Mouse (Mus musculus) forebrain, embryonic 13.5 days (tissue): ENCODE measurements at regions not wholly inside any gene's neighbourhood (a gene's known extent, or its start where the extent isn't known, plus 50 kb on each side); places are given as distances from the start of the nearest gene placed in this dataset.
A peak's percentile ranks its signal among the peaks of the same experiment; 100 is the strongest.

Experiments
- ATAC-seq: fragments of 200-750 bp; cut with Nextera tagmentation; 2 replicates; pipeline ENCODE4 v1.8.0; 2017
- H3K27ac ChIP-seq: fragments of 300-500 bp; sonication (generic); 2 replicates; pipeline ENCODE4 v1.5.1; 2015; ENCODE audit warnings: inconsistent platforms, mild to moderate bottlenecking, moderate library complexity
- H3K27me3 ChIP-seq: fragments of 300-500 bp; sonication (generic); 2 replicates; pipeline ENCODE4 v1.6.1; 2015; ENCODE audit warnings: mild to moderate bottlenecking, inconsistent platforms
- H3K36me3 ChIP-seq: fragments of 300-500 bp; sonication (generic); 2 replicates; pipeline ENCODE4 v1.6.1; 2015; ENCODE audit warnings: mild to moderate bottlenecking, inconsistent platforms; ENCODE audit not compliant: poor library complexity, severe bottlenecking
- H3K4me1 ChIP-seq: fragments of 300-500 bp; sonication (generic); 2 replicates; pipeline ENCODE4 v1.6.1; 2015; ENCODE audit warnings: inconsistent platforms
- H3K4me2 ChIP-seq: fragments of 300-500 bp; sonication (generic); 2 replicates; pipeline ENCODE4 v1.6.1; 2015; ENCODE audit warnings: inconsistent platforms, mild to moderate bottlenecking, moderate library complexity
- H3K4me3 ChIP-seq: fragments of 300-500 bp; sonication (generic); 2 replicates; pipeline ENCODE4 v1.5.1; 2015; ENCODE audit warnings: mild to moderate bottlenecking, inconsistent platforms
- H3K9ac ChIP-seq: fragments of 300-500 bp; sonication (generic); 2 replicates; pipeline ENCODE4 v1.6.1; 2015; ENCODE audit warnings: mild to moderate bottlenecking, inconsistent platforms
- H3K9me3 ChIP-seq: fragments of 300-500 bp; sonication (generic); replicated peaks from 2 replicates; pipeline ENCODE4 v1.6.1; 2016; ENCODE audit warnings: inconsistent platforms
- WGBS: fragments of 180-500 bp; shearing (Covaris S2); methylation state at CpG from one replicate; pipeline ENCODE4 v1.1.7; 2015; 5-methylcytosine and 5-hydroxymethylcytosine counted together

DNA sequence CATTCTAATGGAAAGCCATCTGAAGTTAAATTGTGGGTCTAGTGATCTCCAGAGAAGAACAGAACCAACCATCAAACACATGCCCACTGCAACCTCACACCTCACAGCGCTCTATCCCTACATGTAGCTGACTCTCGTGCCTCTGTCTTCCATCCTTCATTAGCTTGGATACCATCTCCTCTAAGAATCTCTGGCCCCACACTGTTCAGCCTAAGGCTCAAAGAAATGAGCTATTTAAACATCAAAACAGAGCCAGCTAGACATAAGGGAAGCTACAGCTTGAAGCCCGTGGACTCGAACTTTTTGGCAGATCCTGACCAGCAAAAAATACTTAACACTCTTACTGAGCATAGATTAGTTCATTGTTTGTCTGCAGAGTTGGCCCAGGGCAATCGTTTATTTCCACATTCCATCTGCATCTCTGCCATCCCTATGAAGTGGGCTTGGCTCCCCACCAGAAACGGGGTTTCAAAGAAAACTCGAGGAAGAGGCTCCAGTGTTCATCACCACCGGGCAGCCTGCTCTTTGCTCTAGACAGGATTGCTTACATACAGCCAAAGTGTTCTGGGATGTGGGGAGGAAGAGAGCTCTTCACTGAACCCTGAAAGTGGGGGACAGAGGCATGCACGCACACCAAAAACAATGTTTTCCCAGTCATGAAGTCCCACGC lies 92.4 kb upstream of the Rab3gap2 start:
- Histone ChIP-seq H3K27ac (no peak overlapping the region), H3K9ac (no peak overlapping the region), H3K4me2 (no peak overlapping the region), H3K27me3 (no peaks in the 10 kb centered on the region), H3K9me3 (no peaks in the 10 kb centered on the region), H3K4me1 (peaks cover 6% of the 10 kb centered on the region; the same call in 1 of the 2 replicates), H3K4me3 (no peak overlapping the region), H3K36me3 (no peaks in the 10 kb centered on the region)
- 66% methylated on average over 10 of the region's 10 CpGs for WGBS
- peak; percentile 16; the same call in 1 of the 2 replicates for ATAC-seq

DNA sequence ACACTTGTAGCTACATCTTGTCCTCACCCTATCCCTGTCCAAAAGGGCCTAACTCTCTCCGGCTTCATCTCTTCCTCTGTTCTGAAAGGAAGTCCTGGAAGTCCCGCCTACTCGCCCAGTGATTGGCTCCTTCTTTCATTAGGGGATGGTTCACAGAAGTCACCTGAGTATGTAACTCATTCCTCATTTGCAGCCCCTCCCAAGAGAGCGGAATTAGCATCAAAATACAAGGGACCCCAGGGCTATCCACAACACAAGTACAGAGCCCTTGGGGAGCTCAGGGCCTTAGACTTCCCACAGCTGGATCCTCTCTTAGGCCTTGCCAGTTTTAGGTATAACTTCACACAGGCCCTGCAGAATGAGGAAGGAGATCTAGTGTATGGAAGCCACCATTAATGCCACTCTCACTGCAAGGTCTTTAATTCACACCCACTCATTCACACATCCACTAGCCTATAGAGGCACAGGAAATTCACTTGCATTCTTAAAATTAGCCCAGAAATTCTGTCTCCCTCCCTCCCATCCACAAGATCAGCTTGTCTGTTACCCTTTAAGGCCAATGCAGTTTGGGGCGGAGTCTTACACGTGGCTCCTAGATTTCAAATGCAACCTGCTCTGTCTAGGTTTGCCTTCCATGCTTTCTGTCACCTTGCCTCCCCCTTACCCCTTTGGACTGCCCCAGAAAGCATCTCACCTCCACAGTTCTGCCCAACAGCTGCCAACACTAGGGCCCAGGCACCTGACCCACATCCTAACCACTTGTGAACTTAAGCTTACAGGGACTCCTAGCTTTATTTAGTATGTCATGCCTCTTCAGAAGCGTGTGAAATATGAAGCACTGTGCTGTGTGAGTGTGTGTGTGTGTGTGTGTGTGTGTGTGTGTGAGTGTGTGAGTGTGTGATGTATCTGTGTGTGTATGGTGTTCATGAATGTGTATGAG lies 98.7 kb upstream of the Rab3gap2 start:
- Histone ChIP-seq H3K4me3 (no peak overlapping the region), H3K9me3 (no peaks in the 10 kb centered on the region), H3K9ac (no peak overlapping the region), H3K27me3 (no peaks in the 10 kb centered on the region), H3K27ac (no peak overlapping the region), H3K36me3 (no peaks in the 10 kb centered on the region), H3K4me2 (no peak overlapping the region), H3K4me1 (peaks cover 7% of the 10 kb centered on the region; the same call in 1 of the 2 replicates)
- WGBS: 32% methylated on average over 7 of the region's 7 CpGs
- ATAC-seq: no peak; the same call in 1 of the 2 replicates

- H3K4me3 ChIP-seq: no peak overlapping the region
- no peak overlapping the region for H3K27ac ChIP-seq
- 83% methylated on average over 4 of the region's 4 CpGs for WGBS
- no peaks in the 10 kb centered on the region for H3K27me3 ChIP-seq
- H3K36me3 ChIP-seq: no peaks in the 10 kb centered on the region
- no peak overlapping the region for H3K9ac ChIP-seq
- no peak overlapping the region for H3K4me2 ChIP-seq
- H3K9me3 ChIP-seq: no peaks in the 10 kb centered on the region
- no peak for ATAC-seq
- peaks cover 21% of the 10 kb centered on the region for H3K4me1 ChIP-seq
These were observed 100.1 kb upstream of the Rab3gap2 start for GRCm38 (mm10) chr1:185103803-185104202.

GRCm38 (mm10) chr1:185098975-185099958 lies 99.9 kb upstream of the Mark1 start:
- Histone ChIP-seq H3K4me2 (peak overlapping the region; percentile 38), H3K4me1 (peaks cover 34% of the 10 kb centered on the region), H3K9ac (no peak overlapping the region), H3K27ac (peak overlapping the region; percentile 65), H3K36me3 (no peaks in the 10 kb centered on the region), H3K9me3 (no peaks in the 10 kb centered on the region), H3K4me3 (no peak overlapping the region; the same call in 1 of the 2 replicates), H3K27me3 (no peaks in the 10 kb centered on the region)
- ATAC-seq: peak; percentile 78
- 8% methylated on average over 18 of the region's 18 CpGs for WGBS

- H3K27me3 ChIP-seq: no peaks in the 10 kb centered on the region
- no peak overlapping the region; the same call in 1 of the 2 replicates for H3K4me3 ChIP-seq
- WGBS: 3% methylated on average over 17 of the region's 17 CpGs
- H3K36me3 ChIP-seq: no peaks in the 10 kb centered on the region
- H3K4me2 ChIP-seq: peak overlapping the region; percentile 38
- H3K9ac ChIP-seq: no peak overlapping the region
- H3K9me3 ChIP-seq: no peaks in the 10 kb centered on the region
- peaks cover 34% of the 10 kb centered on the region for H3K4me1 ChIP-seq
- peak overlapping the region; percentile 65 for H3K27ac ChIP-seq
- no peak; the same call in 1 of the 2 replicates for ATAC-seq
These were observed 99.0 kb upstream of the Mark1 start for GRCm38 (mm10) chr1:185098195-185098974.

DNA sequence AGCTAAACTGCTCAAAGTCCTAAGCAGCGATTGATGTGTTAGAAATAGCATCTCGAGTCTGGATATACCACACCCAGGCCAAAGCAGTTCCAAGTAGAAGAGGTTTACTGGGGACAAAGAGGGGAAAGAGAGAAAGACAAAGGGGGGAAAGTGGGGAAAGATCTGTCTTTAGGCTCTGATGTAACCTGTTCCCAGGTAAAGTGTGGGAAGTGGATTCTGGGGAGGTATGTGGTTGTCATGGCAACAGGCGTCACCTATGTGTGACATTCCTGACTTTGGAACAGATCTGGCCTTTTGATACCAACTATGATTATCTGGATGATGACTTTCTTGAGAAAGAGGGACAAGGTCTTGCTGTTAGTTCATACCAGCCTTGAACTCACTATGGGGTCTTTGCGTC lies 97.4 kb upstream of the Mark1 start:
- no peaks in the 10 kb centered on the region for H3K27me3 ChIP-seq
- H3K9ac ChIP-seq: no peak overlapping the region
- ATAC-seq: no peak
- H3K4me1 ChIP-seq: peaks cover 34% of the 10 kb centered on the region
- no peaks in the 10 kb centered on the region for H3K36me3 ChIP-seq
- H3K27ac ChIP-seq: no peak overlapping the region
- whole genome bisulfite sequencing: 87% methylated on average over 4 of the region's 4 CpGs
- H3K4me3 ChIP-seq: no peak overlapping the region
- H3K4me2 ChIP-seq: no peak overlapping the region
- no peaks in the 10 kb centered on the region for H3K9me3 ChIP-seq

DNA sequence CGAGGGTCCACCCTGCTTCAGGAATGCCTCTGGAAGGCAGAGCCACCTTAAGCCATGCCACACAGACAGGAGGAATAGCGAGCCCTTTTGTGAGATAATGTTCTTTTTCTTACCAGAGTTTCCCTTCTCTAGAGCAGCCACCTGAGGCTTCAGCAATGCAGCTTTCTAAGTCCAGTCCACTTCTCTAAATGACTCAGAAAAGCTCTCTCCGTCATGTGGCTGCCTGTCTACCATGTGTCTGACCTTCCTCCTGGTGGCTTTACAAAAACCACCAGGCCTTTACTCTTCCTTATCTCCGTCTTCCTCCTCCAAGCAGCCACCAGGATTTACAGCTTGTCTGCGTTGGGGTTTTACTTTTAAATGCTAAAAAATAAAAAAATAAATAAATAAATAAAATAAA lies 93.4 kb upstream of the Mark1 start:
- Histone ChIP-seq H3K4me3 (no peak overlapping the region), H3K27me3 (no peaks in the 10 kb centered on the region), H3K9me3 (no peaks in the 10 kb centered on the region), H3K36me3 (no peaks in the 10 kb centered on the region), H3K27ac (no peak overlapping the region), H3K4me2 (no peak overlapping the region), H3K9ac (no peak overlapping the region), H3K4me1 (0 out of 2 replicates have a peak, but pooled peaks cover 7% of the 10 kb centered on the region)
- no peak for ATAC-seq
- WGBS: 92% methylated on average over 5 of the region's 5 CpGs

DNA sequence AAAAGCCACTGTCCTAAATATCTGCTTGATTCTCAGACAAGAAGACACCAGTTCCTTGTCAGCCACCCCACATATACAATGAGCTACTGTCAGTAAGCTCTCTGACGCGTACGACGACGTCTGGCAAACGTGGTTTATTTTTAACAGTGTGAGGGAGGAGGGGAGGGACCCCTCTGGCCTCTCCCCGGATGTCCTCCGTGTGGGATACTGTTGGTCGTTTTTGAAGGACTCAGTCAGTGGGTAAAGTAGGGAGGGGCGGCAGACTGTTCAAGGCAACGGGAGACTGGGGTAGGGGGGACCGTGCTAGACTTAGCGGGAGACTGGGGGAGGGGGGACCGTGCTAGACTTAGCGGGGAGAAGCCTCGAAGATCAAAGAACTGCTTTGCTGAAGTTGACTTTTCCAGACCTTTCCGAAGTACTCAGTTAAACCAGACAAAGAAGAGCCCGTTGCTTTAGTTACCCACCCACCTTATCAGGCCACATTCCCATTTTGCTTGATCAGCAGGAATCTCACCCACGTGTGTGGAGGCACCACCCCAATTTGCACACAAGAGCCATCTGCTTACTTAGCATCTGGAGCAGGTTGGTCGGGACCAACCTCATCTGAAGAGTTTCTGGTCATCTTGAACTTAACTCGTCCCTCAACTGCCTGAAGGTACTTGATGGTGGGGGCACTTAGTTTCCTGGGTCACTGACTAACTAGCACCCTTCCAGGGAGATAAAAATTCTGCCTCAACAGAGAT lies 92.6 kb upstream of the Mark1 start:
- H3K4me1 ChIP-seq: no peaks in the 10 kb centered on the region
- no peaks in the 10 kb centered on the region for H3K27me3 ChIP-seq
- no peak overlapping the region for H3K27ac ChIP-seq
- H3K9me3 ChIP-seq: no peaks in the 10 kb centered on the region
- no peak overlapping the region for H3K9ac ChIP-seq
- 60% methylated on average over 21 of the region's 21 CpGs for WGBS
- no peak overlapping the region for H3K4me3 ChIP-seq
- no peak overlapping the region for H3K4me2 ChIP-seq
- no peaks in the 10 kb centered on the region for H3K36me3 ChIP-seq
- ATAC-seq: no peak; the same call in 1 of the 2 replicates

DNA sequence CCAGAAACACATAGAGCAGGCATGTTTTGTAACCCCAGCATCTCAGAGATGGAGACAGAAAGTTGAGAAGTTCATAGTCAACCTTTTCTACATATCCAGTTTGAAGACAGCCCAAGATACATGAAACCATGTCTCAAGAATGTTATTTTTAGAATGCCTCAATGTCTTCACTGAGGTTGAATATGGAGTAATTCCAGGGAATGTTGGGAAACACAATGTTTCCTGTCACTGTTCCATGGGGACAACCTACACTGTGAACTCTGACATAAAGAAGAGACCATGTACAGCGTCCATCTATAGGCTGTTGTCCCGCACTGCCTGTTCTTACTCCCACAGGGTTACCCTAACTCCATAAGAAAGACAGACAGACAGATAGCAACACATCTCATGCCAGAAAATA lies 89.8 kb upstream of the Mark1 start:
- no peak overlapping the region for H3K9ac ChIP-seq
- no peaks in the 10 kb centered on the region for H3K9me3 ChIP-seq
- no peak overlapping the region for H3K4me2 ChIP-seq
- H3K36me3 ChIP-seq: no peaks in the 10 kb centered on the region
- H3K4me3 ChIP-seq: no peak overlapping the region
- ATAC-seq: no peak
- no peaks in the 10 kb centered on the region for H3K4me1 ChIP-seq
- WGBS: 89% methylated on average over 2 of the region's 2 CpGs
- no peaks in the 10 kb centered on the region for H3K27me3 ChIP-seq
- H3K27ac ChIP-seq: no peak overlapping the region

- ATAC-seq: no peak
- no peak overlapping the region for H3K4me3 ChIP-seq
- no peak overlapping the region for H3K9ac ChIP-seq
- no peak overlapping the region for H3K4me2 ChIP-seq
- peaks cover 11% of the 10 kb centered on the region for H3K4me1 ChIP-seq
- WGBS: 84% methylated on average over 5 of the region's 5 CpGs
- H3K27me3 ChIP-seq: no peaks in the 10 kb centered on the region
- H3K36me3 ChIP-seq: no peaks in the 10 kb centered on the region
- no peaks in the 10 kb centered on the region for H3K9me3 ChIP-seq
- H3K27ac ChIP-seq: no peak overlapping the region
These were observed 83.8 kb upstream of the Mark1 start for GRCm38 (mm10) chr1:185083191-185083590.
